Mouse (Mus musculus): ENCODE measurements around the gene Gm9736.
"Not testable (repeated sequence)": the region's sequence is repeated elsewhere in the genome, so short reads cannot be mapped to it uniquely, and the experiment has no call there.

The Gm9736 gene

GRCm38 (mm10) chr10:77728280-77728679 lies 22.9 kb downstream of the Gm9736 start:
- DNase-seq (ENCODE audit: low read depth, low spot score), result no peak

GRCm38 (mm10) chr10:77726186-77726585 lies 25.0 kb downstream of the Gm9736 start, which contains the start of gene Gm10100:
Gm10100 (plus strand) TSS chr10:77726486.
- no peak for DNase-seq (ENCODE audit: low read depth, low spot score)

DNA sequence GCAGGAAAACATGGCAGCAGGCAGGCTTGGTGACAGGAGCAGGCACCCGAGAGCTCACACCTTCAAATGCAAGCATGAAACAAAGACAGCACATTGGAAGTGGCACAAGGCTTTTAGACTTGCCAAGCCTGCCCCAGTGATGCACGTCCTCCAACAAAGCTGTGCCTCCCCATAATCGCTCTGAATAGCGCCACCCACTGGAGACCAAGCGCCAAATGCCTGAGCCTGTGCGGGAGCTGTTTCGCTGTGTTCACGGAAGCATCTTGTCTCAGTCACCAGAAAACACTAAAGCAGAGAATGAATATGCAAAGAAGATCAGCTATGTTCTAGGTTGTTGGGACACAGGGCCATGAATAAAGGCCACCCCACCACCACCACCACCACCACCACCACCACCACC lies 26.3 kb downstream of the Gm9736 start:
- no peak for DNase-seq (ENCODE audit: low read depth, low spot score)

DNA sequence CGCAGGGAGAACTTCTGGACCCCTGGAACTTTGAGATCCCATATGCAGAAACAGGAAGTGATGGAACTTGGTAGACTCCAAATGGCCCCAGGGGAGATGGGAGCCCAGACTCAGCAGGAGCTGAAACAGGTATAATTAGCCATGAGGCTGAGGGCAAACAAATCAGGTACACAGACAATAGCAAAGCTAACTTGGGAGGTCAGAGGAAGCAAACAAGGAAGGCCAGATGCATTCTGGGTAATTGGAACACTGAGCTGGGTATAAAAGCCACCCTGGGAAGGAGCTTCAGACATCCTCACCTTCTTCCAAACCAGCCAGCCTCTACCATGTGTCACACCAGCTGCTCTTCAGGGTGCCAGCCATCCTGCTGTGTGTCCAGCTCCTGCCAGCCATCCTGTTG lies 30.9 kb downstream of the Gm9736 start, which contains the start of gene Krtap12-1:
TSS of gene Krtap12-1 (plus strand) at position 301 of the 400 bp plus-strand sequence.
- not testable (repeated sequence) for DNase-seq (ENCODE audit: low read depth, low spot score)

- DNase-seq (ENCODE audit: low read depth, low spot score), result no peak
Measured at GRCm38 (mm10) chr10:77715507-77715906, 35.6 kb downstream of the Gm9736 start, which contains the start of gene Gm10142. Gm10142 (plus strand) TSS chr10:77715807.

GRCm38 (mm10) chr10:77713734-77714133 lies 37.4 kb downstream of the Gm9736 start:
- DNase-seq (ENCODE audit: low read depth, low spot score), result no peak

DNA sequence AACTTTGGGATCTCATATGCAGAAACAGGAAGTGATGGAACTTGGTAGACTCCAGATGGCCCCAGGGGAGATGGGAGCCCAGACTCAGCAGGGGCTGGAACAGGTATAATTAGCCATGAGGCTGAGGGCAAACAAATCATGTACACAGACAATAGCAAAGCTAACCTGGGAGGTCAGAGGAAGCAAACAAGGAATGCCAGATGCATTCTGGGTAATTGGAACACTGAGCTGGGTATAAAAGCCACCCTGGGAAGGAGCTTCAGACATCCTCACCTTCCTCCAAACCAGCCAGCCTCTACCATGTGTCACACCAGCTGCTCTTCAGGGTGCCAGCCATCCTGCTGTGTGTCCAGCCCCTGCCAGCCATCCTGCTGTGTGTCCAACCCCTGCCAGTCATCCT lies 40.0 kb downstream of the Gm9736 start, which contains the start of gene Gm10024:
TSS of gene Gm10024 (plus strand) at position 301 of the 400 bp plus-strand sequence.
- not testable (repeated sequence) for DNase-seq (ENCODE audit: low read depth, low spot score)

GRCm38 (mm10) chr10:77709831-77710230 lies 41.3 kb downstream of the Gm9736 start:
- no peak for DNase-seq (ENCODE audit: low read depth, low spot score)

- no peak for DNase-seq (ENCODE audit: low read depth, low spot score)
Measured at GRCm38 (mm10) chr10:77706326-77706725, 44.8 kb downstream of the Gm9736 start, which contains the start of gene Gm10272. Gm10272 (plus strand) TSS chr10:77706626.
